Mouse (Mus musculus) bone marrow, adult 2 months (tissue): ENCODE results near the gene Tbca. TPM values are rescaled to one million over a fixed set of nuclear protein-coding genes. Genes with fewer than 3 reads are reported as not detected.

Source experiments
- H3K27ac ChIP-seq: fragments of 200-500 bp; 2 replicates; pipeline ENCODE4 v1.5.1; 2012; ENCODE audit warnings: low read depth, mild to moderate bottlenecking, control low read depth, inconsistent platforms, low read length; ENCODE audit not compliant: control insufficient read depth, poor library complexity, insufficient read depth
- H3K4me1 ChIP-seq: fragments of 200-500 bp; 2 replicates; pipeline ENCODE4 v1.6.1; 2011; ENCODE audit warnings: low read length; ENCODE audit not compliant: control insufficient read depth, insufficient read depth
- H3K4me3 ChIP-seq: fragments of 200-500 bp; replicated peaks from 2 replicates; pipeline ENCODE3; 2011; ENCODE audit warnings: mild to moderate bottlenecking, low read depth, low read length, control low read depth; ENCODE audit not compliant: control insufficient read depth
- CTCF ChIP-seq: fragments of 200-500 bp; IDR thresholded peaks from 2 replicates; pipeline ENCODE4 v1.5.1; 2011; ENCODE audit warnings: low read length, control low read depth; ENCODE audit not compliant: control insufficient read depth, insufficient read depth
- POLR2A ChIP-seq: fragments of 200-500 bp; IDR thresholded peaks from 2 replicates; pipeline ENCODE4 v1.6.1; 2011; ENCODE audit warnings: low read depth, mild to moderate bottlenecking, control low read depth, low read length, borderline replicate concordance; ENCODE audit not compliant: control insufficient read depth
- WGBS: fragments of 180-500 bp; shearing (Covaris S2); methylation state at CpG from one replicate; pipeline ENCODE4 v1.1.7; 2018; 5-methylcytosine and 5-hydroxymethylcytosine counted together
- polyA plus RNA-seq: library from polyadenylated mRNA; stranded (reverse); fragments of >200 nt; gene quantifications from 2 replicates; pipeline ENCODE4 v1.2.4, GENCODE M21; 2011; ENCODE audit warnings: low replicate concordance; ENCODE audit not compliant: missing spikeins, insufficient read depth, insufficient read length

Tbca gene
- polyA plus RNA-seq, 1 experiment = 107 TPM

- Histone ChIP-seq H3K4me3 (no peak overlapping the region), H3K27ac (no peak overlapping the region), H3K4me1 (no peaks in the 10 kb centered on the region)
- no peak for TF ChIP-seq POLR2A
- TF ChIP-seq CTCF = no peak
- 78% methylated on average over 8 of the region's 8 CpGs for WGBS
These were observed 70.5 kb downstream of the Tbca start for GRCm38 (mm10) chr13:94859256-94859655.

DNA sequence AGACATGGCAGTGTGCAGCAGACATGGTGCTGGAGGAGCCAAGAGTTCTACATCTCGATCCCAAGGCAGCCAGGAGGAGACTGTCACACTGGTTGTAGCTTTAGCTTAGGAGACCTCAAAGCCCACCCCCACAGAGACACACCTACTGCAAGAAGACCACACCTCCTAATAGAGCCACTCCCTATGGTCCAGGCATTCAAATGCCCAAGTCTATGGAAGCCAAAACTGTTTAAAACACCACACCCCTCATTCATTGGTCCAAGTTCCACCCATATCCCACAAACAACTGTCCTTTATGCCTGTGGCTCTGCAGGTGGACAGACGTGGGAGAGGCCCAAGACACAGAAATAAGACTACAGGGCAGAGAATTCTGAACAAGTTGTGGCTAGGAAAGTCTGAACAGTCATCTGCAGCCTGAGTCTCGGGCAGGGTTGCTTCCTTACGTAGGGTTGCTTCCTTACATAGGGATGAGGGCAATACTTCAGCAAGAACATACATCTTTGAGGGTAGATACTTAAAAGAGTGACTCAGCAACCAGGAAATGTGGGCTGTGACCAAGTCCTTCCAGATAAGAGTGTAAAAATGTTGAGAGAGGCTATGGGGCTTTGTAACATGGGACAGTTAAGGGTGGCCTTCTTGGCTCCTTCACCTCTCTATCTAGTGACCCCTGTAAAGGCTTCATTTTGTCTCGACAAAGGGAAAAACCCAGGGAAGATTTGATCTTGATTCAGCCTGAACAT is 74.0 kb downstream of the Tbca start:
- Histone ChIP-seq H3K27ac (no peak overlapping the region), H3K4me3 (no peak overlapping the region), H3K4me1 (no peaks in the 10 kb centered on the region)
- TF ChIP-seq CTCF (no peak), POLR2A (no peak)
- 37% methylated on average over 5 of the region's 5 CpGs for WGBS

- 51% methylated on average over 2 of the region's 2 CpGs for WGBS
- Histone ChIP-seq H3K4me3 (no peak overlapping the region), H3K4me1 (no peaks in the 10 kb centered on the region), H3K27ac (no peak overlapping the region)
- TF ChIP-seq CTCF = no peak
- no peak for TF ChIP-seq POLR2A
These were observed 78.2 kb downstream of the Tbca start for GRCm38 (mm10) chr13:94866906-94867305.

- H3K4me1 ChIP-seq = no peaks in the 10 kb centered on the region
- H3K27ac ChIP-seq = no peak overlapping the region
- WGBS = 55% methylated on average over 4 of the region's 4 CpGs
- TF ChIP-seq POLR2A (no peak), CTCF (no peak)
- H3K4me3 ChIP-seq = no peak overlapping the region
These were observed 79.1 kb downstream of the Tbca start for GRCm38 (mm10) chr13:94867772-94868171.

- no peak overlapping the region for H3K27ac ChIP-seq
- H3K4me3 ChIP-seq = no peak overlapping the region
- no peaks in the 10 kb centered on the region for H3K4me1 ChIP-seq
- peak; percentile 7; the same call in 1 of the 2 replicates for TF ChIP-seq CTCF
- no peak for TF ChIP-seq POLR2A
- WGBS = 2% methylated on average over 35 of the region's 35 CpGs
These were observed 79.8 kb downstream of the Tbca start for GRCm38 (mm10) chr13:94868478-94868950.

DNA sequence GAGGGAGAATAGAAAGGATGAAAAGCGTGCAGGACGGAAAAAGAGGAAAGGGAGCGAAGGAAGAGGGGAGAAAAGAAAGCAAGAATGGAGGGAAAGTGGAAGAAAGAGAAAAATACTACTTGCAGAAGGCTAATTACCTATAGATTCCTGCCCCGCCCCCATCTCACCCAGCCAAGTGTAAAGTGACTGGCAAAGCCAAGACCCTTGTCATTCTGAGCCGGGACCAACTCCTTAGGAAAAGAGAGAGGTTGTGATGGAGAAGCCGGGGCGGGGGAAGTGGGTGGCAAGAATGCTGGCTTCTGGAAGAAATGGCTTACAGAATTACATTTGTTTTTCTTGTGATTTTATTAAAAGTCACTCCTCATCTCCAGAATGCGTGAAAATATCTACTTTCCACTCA is 80.8 kb downstream of the Tbca start:
- 21% methylated on average over 8 of the region's 8 CpGs for WGBS
- no peaks in the 10 kb centered on the region for H3K4me1 ChIP-seq
- TF ChIP-seq POLR2A (no peak), CTCF (no peak)
- no peak overlapping the region for H3K4me3 ChIP-seq
- H3K27ac ChIP-seq = no peak overlapping the region

GRCm38 (mm10) chr13:94870071-94870460 is 81.4 kb downstream of the Tbca start:
- Histone ChIP-seq H3K4me3 (no peak overlapping the region), H3K4me1 (no peaks in the 10 kb centered on the region), H3K27ac (no peak overlapping the region)
- 6% methylated on average over 9 of the region's 9 CpGs for WGBS
- TF ChIP-seq CTCF (no peak), POLR2A (no peak)

- no peak for TF ChIP-seq POLR2A
- TF ChIP-seq CTCF = no peak
- Histone ChIP-seq H3K4me3 (no peak overlapping the region), H3K27ac (no peak overlapping the region), H3K4me1 (no peaks in the 10 kb centered on the region)
- WGBS = 4% methylated on average over 21 of the region's 21 CpGs
These were observed 81.9 kb downstream of the Tbca start for GRCm38 (mm10) chr13:94870461-94871186.

GRCm38 (mm10) chr13:94871806-94872320 is 83.2 kb downstream of the Tbca start:
- H3K4me3 ChIP-seq = no peak overlapping the region
- WGBS = 7% methylated on average over 7 of the region's 7 CpGs
- H3K27ac ChIP-seq = no peak overlapping the region
- TF ChIP-seq CTCF (no peak), POLR2A (no peak)
- H3K4me1 ChIP-seq = no peaks in the 10 kb centered on the region
